Mouse (Mus musculus) layer of hippocampus, adult 2 months (tissue): Measurements from ENCODE around the gene Astn1. TPM values are rescaled to one million over a fixed set of nuclear protein-coding genes. Genes with fewer than 3 reads are reported as not detected.

Experiments
- DNase-seq, 2 experiments: peaks; one replicate each; pipeline ENCODE4 v3.0.0; 2022; ENCODE audit warnings: low spot score in 2 of 2
- H3K27ac ChIP-seq: fragments of 200-600 bp; 2 replicates; pipeline ENCODE4 v1.8.1; 2022
- H3K4me3 ChIP-seq: fragments of 200-600 bp; 2 replicates; pipeline ENCODE4 v1.8.1; 2022; ENCODE audit warnings: mild to moderate bottlenecking
- CTCF ChIP-seq: fragments of 200-600 bp; conservative IDR thresholded peaks from 2 replicates; pipeline ENCODE4 v1.8.1; 2022; ENCODE audit warnings: antibody characterized with exemption, mild to moderate bottlenecking, moderate library complexity
- total RNA-seq, 2 experiments: library from RNA; stranded (reverse); gene quantifications; 2 replicates each; pipeline ENCODE4 v1.2.3; 2021

The Astn1 gene
- total RNA-seq, 2 experiments from 2014 or later, result 183 to 185 TPM

- no peak overlapping the region for H3K27ac ChIP-seq
- no peak for TF ChIP-seq CTCF
- no peak overlapping the region for H3K4me3 ChIP-seq
- DNase-seq, result no peak
Observed at GRCm38 (mm10) chr1:158607201-158607600, 245.1 kb downstream of the Astn1 start.

- DNase-seq, result no peak
- TF ChIP-seq CTCF, result no peak
- no peak overlapping the region for H3K4me3 ChIP-seq
- no peak overlapping the region for H3K27ac ChIP-seq
Observed at GRCm38 (mm10) chr1:158615202-158615601, 253.1 kb downstream of the Astn1 start.

- TF ChIP-seq CTCF, result no peak
- H3K27ac ChIP-seq, result no peak overlapping the region
- no peak for DNase-seq
- H3K4me3 ChIP-seq, result no peak overlapping the region
Observed at GRCm38 (mm10) chr1:158617943-158618342, 255.9 kb downstream of the Astn1 start.

GRCm38 (mm10) chr1:158632935-158633334 is 270.9 kb downstream of the Astn1 start:
- DNase-seq, result no peak
- no peak for TF ChIP-seq CTCF
- Histone ChIP-seq H3K27ac (no peak overlapping the region), H3K4me3 (no peak overlapping the region)

- no peak for TF ChIP-seq CTCF
- no peak overlapping the region for H3K4me3 ChIP-seq
- no peak for DNase-seq
Observed at GRCm38 (mm10) chr1:158633441-158633840, 271.4 kb downstream of the Astn1 start.

GRCm38 (mm10) chr1:158641306-158641705 is 279.2 kb downstream of the Astn1 start:
- TF ChIP-seq CTCF, result no peak
- Histone ChIP-seq H3K4me3 (no peak overlapping the region), H3K27ac (no peak overlapping the region)
- no peak for DNase-seq

More at GRCm38 (mm10) chr1:158633441-158633840, 271.4 kb downstream of the Astn1 start:
- H3K27ac ChIP-seq, result no peak overlapping the region

GRCm38 (mm10) chr1:158642247-158642646 is 280.2 kb downstream of the Astn1 start:
- DNase-seq, result no peak
- no peak overlapping the region for H3K27ac ChIP-seq
- H3K4me3 ChIP-seq, result no peak overlapping the region
- TF ChIP-seq CTCF, result no peak

GRCm38 (mm10) chr1:158652799-158653198 is 290.7 kb downstream of the Astn1 start:
- TF ChIP-seq CTCF, result no peak
- no peak for DNase-seq
- no peak overlapping the region for H3K27ac ChIP-seq
- H3K4me3 ChIP-seq, result no peak overlapping the region

GRCm38 (mm10) chr1:158653808-158654520 is 291.9 kb downstream of the Astn1 start:
- TF ChIP-seq CTCF, result peak; percentile 73
- no peak overlapping the region for H3K4me3 ChIP-seq
- DNase-seq, result peak; percentile 32 to 54
- peak overlapping the region; percentile 32; the same call in 1 of the 2 replicates for H3K27ac ChIP-seq

GRCm38 (mm10) chr1:158654571-158655205 is 292.6 kb downstream of the Astn1 start:
- peak; percentile 66 for TF ChIP-seq CTCF
- DNase-seq, result no peak
- no peak overlapping the region for H3K4me3 ChIP-seq
- no peak overlapping the region for H3K27ac ChIP-seq

GRCm38 (mm10) chr1:158656986-158657385 is 294.9 kb downstream of the Astn1 start:
- no peak for TF ChIP-seq CTCF
- Histone ChIP-seq H3K4me3 (no peak overlapping the region), H3K27ac (no peak overlapping the region)
- no peak for DNase-seq

GRCm38 (mm10) chr1:158666001-158666400 is 303.9 kb downstream of the Astn1 start:
- Histone ChIP-seq H3K27ac (no peak overlapping the region), H3K4me3 (no peak overlapping the region)
- no peak for TF ChIP-seq CTCF
- no peak for DNase-seq

- peak; percentile 94 for TF ChIP-seq CTCF
- H3K4me3 ChIP-seq, result no peak overlapping the region
- peak; percentile 36 to 72 for DNase-seq
- H3K27ac ChIP-seq, result no peak overlapping the region
Observed at GRCm38 (mm10) chr1:158669971-158670592, 308.0 kb downstream of the Astn1 start.
